Mouse (Mus musculus) C2C12 (cell line): ENCODE results near the gene Btnl6. TPM values are rescaled to one million over a fixed set of nuclear protein-coding genes. Genes with fewer than 3 reads are reported as not detected.
"Not testable (repeated sequence)": the region's sequence is repeated elsewhere in the genome, so short reads cannot be mapped to it uniquely, and the experiment has no call there.

Experiments
- H3K27me3 ChIP-seq: one replicate; pipeline ENCODE4 v1.6.1; 2011; ENCODE audit not compliant: control insufficient read depth, insufficient read depth, insufficient read length
- H3K36me3 ChIP-seq: one replicate; pipeline ENCODE4 v1.6.1; 2011; ENCODE audit not compliant: control insufficient read depth, insufficient read depth
- H3K4me3 ChIP-seq: one replicate; pipeline ENCODE4 v1.5.1; 2011; ENCODE audit warnings: mild to moderate bottlenecking, control low read depth; ENCODE audit not compliant: poor library complexity, insufficient read depth, severe bottlenecking
- H3K79me2 ChIP-seq: one replicate; pipeline ENCODE4 v1.6.1; 2011; ENCODE audit not compliant: control insufficient read depth, insufficient read depth
- H3K79me3 ChIP-seq: one replicate; pipeline ENCODE4 v1.6.1; 2011; ENCODE audit warnings: low read depth, control low read depth
- H3ac ChIP-seq: one replicate; pipeline ENCODE3; 2011; ENCODE audit warnings: low read depth; ENCODE audit not compliant: control insufficient read depth, insufficient read length
- CEBPB ChIP-seq: IDR thresholded peaks from one replicate; pipeline ENCODE4 v1.6.1; 2011; ENCODE audit warnings: low read depth, mild to moderate bottlenecking, control low read depth, moderate library complexity
- CTCF ChIP-seq: IDR thresholded peaks from one replicate; pipeline ENCODE4 v1.5.1; 2011; ENCODE audit not compliant: control insufficient read depth, insufficient read depth, insufficient read length
- FOSL1 ChIP-seq: IDR thresholded peaks from one replicate; pipeline ENCODE4 v1.8.0; 2011; ENCODE audit warnings: mild to moderate bottlenecking, low read length; ENCODE audit not compliant: poor library complexity, insufficient read depth, severe bottlenecking
- MAX ChIP-seq: IDR thresholded peaks from one replicate; pipeline ENCODE4 v1.6.1; 2011; ENCODE audit warnings: mild to moderate bottlenecking, control low read depth
- MYOD1 ChIP-seq: IDR thresholded peaks from one replicate; pipeline ENCODE4 v1.6.1; 2011; ENCODE audit warnings: low read depth; ENCODE audit not compliant: control insufficient read depth, insufficient read length
- MYOG ChIP-seq: IDR thresholded peaks from one replicate; pipeline ENCODE4 v1.6.1; 2011; ENCODE audit not compliant: control insufficient read depth, insufficient read length; ENCODE audit errors: extremely low read depth
- USF1 ChIP-seq: IDR thresholded peaks from one replicate; pipeline ENCODE4 v1.6.1; 2011; ENCODE audit warnings: low read depth, mild to moderate bottlenecking, control low read depth, moderate library complexity
- polyA plus RNA-seq: library from polyadenylated mRNA; unstranded; fragments of >200 nt; fragmentation: generic; extraction: Trizol; gene quantifications from one replicate; pipeline ENCODE4 v1.2.1, GENCODE M21; 2012; ENCODE audit warnings: missing spikeins

Gene Btnl6
- polyA plus RNA-seq, 1 experiment, result not detected

DNA sequence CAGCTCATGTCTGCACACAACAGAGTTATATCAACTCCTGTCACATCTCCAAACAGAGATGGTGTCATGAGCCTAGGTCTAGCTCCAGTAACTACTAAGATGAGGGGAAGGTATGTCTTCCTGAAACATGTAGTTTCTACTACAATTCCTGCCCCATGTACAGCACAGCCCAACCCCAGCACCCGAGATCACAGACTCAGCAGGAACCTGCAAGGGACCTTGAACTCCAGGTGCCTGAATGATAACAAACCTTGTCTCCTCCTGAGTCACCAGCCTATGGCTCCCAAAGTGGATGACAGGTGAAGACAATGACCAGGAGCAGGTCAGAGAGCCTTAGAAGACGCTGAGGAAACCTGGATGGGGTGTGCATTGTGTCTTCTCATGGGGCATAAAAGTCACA lies 32.7 kb upstream of the Btnl6 start:
- H3K36me3 ChIP-seq, result no peaks in the 10 kb centered on the region
- H3K27me3 ChIP-seq, result peaks cover 5% of the 10 kb centered on the region
- H3K79me2 ChIP-seq, result no peaks in the 10 kb centered on the region
- no peak overlapping the region for H3ac ChIP-seq
- no peak for TF ChIP-seq MYOD1
- TF ChIP-seq MAX, result no peak
- TF ChIP-seq CTCF, result no peak
- no peak for TF ChIP-seq USF1
- no peak for TF ChIP-seq FOSL1
- TF ChIP-seq MYOG, result no peak
- no peak for TF ChIP-seq CEBPB
- H3K79me3 ChIP-seq, result no peaks in the 10 kb centered on the region
- H3K4me3 ChIP-seq, result no peak overlapping the region

DNA sequence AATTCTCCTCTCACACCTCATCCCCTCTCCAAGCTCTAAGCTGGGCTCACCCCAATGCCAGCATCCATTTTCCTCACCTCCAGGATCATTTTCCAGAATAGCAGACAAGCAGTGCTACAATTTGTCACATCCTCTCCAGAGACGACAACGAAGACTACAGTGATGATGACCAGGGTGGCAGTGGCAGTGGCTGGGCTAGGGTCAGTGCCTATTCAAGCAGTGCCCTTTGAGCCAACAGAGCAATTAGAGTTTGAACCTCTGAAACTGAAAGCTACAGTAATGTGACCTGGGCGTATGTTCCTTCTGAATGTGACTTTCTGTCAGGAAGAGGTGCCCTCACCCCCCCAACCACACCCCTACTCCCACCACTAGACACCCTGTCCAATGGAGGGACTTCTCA lies 32.0 kb upstream of the Btnl6 start:
- Histone ChIP-seq H3K79me3 (no peaks in the 10 kb centered on the region), H3ac (no peak overlapping the region), H3K36me3 (no peaks in the 10 kb centered on the region), H3K4me3 (no peak overlapping the region), H3K79me2 (no peaks in the 10 kb centered on the region), H3K27me3 (peaks cover 5% of the 10 kb centered on the region)
- TF ChIP-seq MYOG, result no peak

DNA sequence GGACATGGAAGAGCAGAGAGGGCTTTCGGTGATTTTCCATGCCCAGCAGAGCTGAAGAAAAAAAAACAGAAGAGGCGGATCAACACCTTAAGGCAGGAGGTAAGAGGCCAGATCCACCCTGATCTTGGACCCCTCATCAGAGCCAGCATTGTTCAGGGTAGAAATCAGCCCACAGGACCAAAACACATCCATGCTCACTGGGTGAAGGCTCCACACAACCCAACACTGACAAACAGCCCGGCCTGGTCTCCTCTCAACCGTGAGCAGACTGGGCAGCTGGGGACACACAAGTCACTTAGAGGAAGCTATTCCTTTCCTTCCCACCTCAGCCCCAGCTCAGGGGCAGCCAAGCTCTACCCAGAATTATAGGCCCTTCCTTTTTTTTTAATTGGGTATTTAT lies 30.4 kb upstream of the Btnl6 start:
- H3K79me2 ChIP-seq, result no peaks in the 10 kb centered on the region
- no peak overlapping the region for H3K4me3 ChIP-seq
- H3ac ChIP-seq, result no peak overlapping the region
- H3K36me3 ChIP-seq, result no peaks in the 10 kb centered on the region
- TF ChIP-seq CEBPB (no peak), MYOG (no peak), FOSL1 (no peak), MYOD1 (no peak), USF1 (no peak), CTCF (no peak), MAX (no peak)
- peaks cover 5% of the 10 kb centered on the region for H3K27me3 ChIP-seq
- no peaks in the 10 kb centered on the region for H3K79me3 ChIP-seq

DNA sequence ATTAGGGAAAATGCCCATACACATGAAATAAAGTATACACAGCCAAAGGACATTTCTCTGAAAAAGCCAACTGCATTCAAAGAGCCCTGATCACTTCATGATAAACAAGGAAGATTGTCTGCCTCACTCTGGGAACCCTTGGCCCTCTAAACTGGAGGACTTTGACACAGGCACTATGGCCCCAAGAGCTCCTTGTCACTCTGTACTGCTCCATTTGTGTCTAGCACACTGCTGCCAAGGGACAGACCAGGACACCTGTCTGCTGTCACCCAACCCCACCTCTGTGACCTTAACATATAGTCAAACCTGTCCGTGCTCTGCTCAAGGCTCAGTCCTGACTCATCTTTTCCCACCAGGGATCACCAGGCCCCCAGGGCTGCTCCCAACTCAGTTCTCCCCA lies 29.6 kb upstream of the Btnl6 start:
- H3K27me3 ChIP-seq, result peaks cover 5% of the 10 kb centered on the region
- H3ac ChIP-seq, result no peak overlapping the region
- TF ChIP-seq FOSL1, result no peak
- no peak for TF ChIP-seq CEBPB
- no peak for TF ChIP-seq USF1
- TF ChIP-seq MYOD1, result no peak
- no peak for TF ChIP-seq MAX
- no peak for TF ChIP-seq CTCF
- no peak for TF ChIP-seq MYOG
- no peak overlapping the region for H3K4me3 ChIP-seq
- no peaks in the 10 kb centered on the region for H3K36me3 ChIP-seq
- no peaks in the 10 kb centered on the region for H3K79me3 ChIP-seq
- H3K79me2 ChIP-seq, result no peaks in the 10 kb centered on the region

DNA sequence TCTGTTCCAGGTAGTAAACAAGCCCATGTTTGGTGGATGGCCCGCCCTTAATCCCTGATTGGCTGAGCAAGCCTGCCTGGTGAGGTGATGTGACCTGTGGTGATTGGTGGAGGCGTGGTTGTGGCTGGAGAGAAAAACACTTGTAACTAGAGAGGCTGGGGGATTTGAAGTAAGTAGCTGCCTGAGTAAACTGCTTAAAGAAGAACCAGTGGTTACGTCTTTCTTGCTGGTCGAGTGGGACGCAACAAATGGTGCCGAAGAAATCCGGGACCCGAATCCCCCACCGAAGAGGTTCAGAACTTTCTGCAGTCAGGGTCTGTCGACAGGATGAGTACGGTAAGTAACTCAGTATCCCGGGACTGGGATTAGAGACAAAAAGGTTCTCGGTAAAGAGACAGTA lies 26.4 kb upstream of the Btnl6 start:
- not testable (repeated sequence) for H3K79me2 ChIP-seq, H3K36me3 ChIP-seq, H3ac ChIP-seq, H3K27me3 ChIP-seq, H3K4me3 ChIP-seq, H3K79me3 ChIP-seq

DNA sequence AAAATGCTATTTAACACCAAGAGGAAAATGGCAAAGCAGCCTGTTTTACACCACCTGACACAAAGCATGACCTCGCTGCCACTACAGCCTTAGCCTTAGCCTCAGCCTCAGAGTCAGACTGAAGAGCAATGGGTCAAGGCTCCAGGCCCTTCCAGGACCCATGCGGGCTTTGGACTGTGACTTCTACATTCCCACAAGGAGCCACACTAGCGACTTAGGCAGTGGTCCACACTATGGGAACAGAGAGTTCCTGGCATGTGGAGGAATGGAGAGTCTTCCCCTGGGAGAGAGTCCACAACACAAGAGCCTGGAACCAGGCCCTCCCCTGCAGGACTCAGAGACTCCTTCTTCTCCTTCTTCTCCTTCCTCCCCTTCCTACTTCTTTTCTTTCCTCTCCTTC lies 15.5 kb upstream of the Btnl6 start:
- no peaks in the 10 kb centered on the region for H3K79me3 ChIP-seq
- no peak overlapping the region for H3K4me3 ChIP-seq
- no peaks in the 10 kb centered on the region for H3K27me3 ChIP-seq
- TF ChIP-seq FOSL1, result no peak
- TF ChIP-seq MYOG, result no peak
- no peak for TF ChIP-seq CEBPB
- no peak for TF ChIP-seq USF1
- no peak for TF ChIP-seq MAX
- TF ChIP-seq MYOD1, result no peak
- H3K79me2 ChIP-seq, result no peaks in the 10 kb centered on the region
- H3K36me3 ChIP-seq, result no peaks in the 10 kb centered on the region
- no peak overlapping the region for H3ac ChIP-seq

DNA sequence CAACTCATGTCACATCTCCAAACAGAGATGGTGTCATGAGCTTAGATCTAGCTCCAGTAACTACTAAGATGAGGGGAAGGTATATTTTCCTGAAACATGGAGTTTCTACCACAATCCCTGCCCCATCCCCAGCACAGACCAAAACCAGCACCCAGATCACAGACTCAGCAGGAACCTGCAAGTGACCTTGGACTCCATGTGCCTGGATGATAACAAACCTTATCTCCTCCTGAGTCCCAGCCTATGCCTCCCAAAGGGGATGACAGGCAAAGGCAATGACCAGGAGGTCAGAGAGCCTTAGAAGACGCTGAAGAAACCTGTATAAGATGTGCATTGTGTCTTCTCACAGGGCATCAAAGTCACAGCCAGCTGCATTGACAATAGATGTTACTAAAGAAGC lies 1.8 kb upstream of the Btnl6 start:
- no peak overlapping the region for H3K4me3 ChIP-seq
- H3ac ChIP-seq, result no peak overlapping the region
- no peaks in the 10 kb centered on the region for H3K27me3 ChIP-seq
- no peak for TF ChIP-seq MYOD1
- no peak for TF ChIP-seq USF1
- TF ChIP-seq FOSL1, result no peak
- H3K36me3 ChIP-seq, result no peaks in the 10 kb centered on the region
- no peaks in the 10 kb centered on the region for H3K79me3 ChIP-seq
- H3K79me2 ChIP-seq, result no peaks in the 10 kb centered on the region

DNA sequence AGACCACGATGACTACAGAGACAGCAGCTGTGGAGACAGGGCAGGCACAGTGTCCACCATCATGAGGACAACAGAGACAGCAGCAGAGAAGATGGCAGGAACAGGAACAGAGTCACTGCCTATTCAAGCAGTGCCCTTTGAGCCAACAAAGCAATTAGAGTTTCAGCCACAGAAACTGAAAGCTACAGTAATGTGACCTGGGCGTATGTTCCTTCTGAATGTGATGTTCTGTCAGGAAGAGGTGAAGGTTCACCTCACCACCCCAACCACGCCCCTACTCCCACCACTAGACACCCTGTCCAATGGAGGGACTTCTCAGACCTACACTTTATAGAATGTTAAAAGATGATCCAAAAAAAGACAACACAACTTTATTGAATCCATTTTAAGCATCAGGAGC lies 1.4 kb upstream of the Btnl6 start:
- not testable (repeated sequence) for H3K79me3 ChIP-seq, H3K79me2 ChIP-seq, H3K27me3 ChIP-seq, H3ac ChIP-seq, H3K36me3 ChIP-seq, H3K4me3 ChIP-seq
